In genomic region chr5:73360240-73360639, GRCm38 (mm10) we compare ENCODE assay signal across 9 mouse cellular contexts. TPM values are rescaled to one million over a fixed set of nuclear protein-coding genes. Genes with fewer than 3 reads are reported as not detected.
DNase-seq lines count a peak whose midpoint lies in the region; ATAC-seq and TF ChIP-seq lines count a peak whose summit lies in the region.
"Had no signal": no experiment of that assay in that cellular context is flagged by ENCODE, and none has a peak within 500 bp of the region (broad histone marks: within the 10 kb centered on the region; RNA-seq: fewer than 3 reads in every experiment).

No protein-coding gene starts in this region.

- peak overlapping the region; percentile 10; the same call in 1 of the 2 replicates for H3K4me2 ChIP-seq in forebrain, embryonic 16.5 days (ENCODE audit: low read length)
- H3K4me2 ChIP-seq in liver, embryonic 16.5 days (ENCODE audit: low read depth, low read length): peak overlapping the region; percentile 12

- TF ChIP-seq POLR2A in kidney, adult 2 months (IDR thresholded peaks at IDR 0.05; ENCODE audit: low read depth, low read length): no peak

- 33% methylated on average over 12 of the region's 12 CpGs for whole genome bisulfite sequencing in kidney, adult 2 months
- WGBS in forebrain, embryonic 16.5 days: 37% methylated on average over 12 of the region's 12 CpGs
- WGBS in liver, embryonic 16.5 days (ENCODE audit: insufficient replicate concordance): 36% methylated on average over 12 of the region's 12 CpGs

- no peaks in the 10 kb centered on the region for H3K4me1 ChIP-seq in kidney, adult 2 months (ENCODE audit: control insufficient read depth, insufficient read depth, low read length)
- H3K4me1 ChIP-seq in forebrain, embryonic 16.5 days (replicated peaks; ENCODE audit: control insufficient read depth, insufficient read depth, low read length): no peaks in the 10 kb centered on the region
- H3K4me1 ChIP-seq in liver, embryonic 16.5 days (ENCODE audit: control insufficient read depth, low read depth, low read length): peaks cover 38% of the 10 kb centered on the region

- H3K9me3 ChIP-seq in forebrain, embryonic 16.5 days (ENCODE audit: control insufficient read depth, low read length): no peaks in the 10 kb centered on the region
- H3K9me3 ChIP-seq in liver, embryonic 16.5 days (replicated peaks; ENCODE audit: control insufficient read depth, low read length): no peaks in the 10 kb centered on the region

- H3K36me3 ChIP-seq in kidney, adult 2 months (ENCODE audit: control insufficient read depth, insufficient read depth, low read length): no peaks in the 10 kb centered on the region
- no peaks in the 10 kb centered on the region for H3K36me3 ChIP-seq in forebrain, embryonic 16.5 days (ENCODE audit: control insufficient read depth, insufficient read depth)
- no peaks in the 10 kb centered on the region for H3K36me3 ChIP-seq in liver, embryonic 16.5 days (ENCODE audit: control insufficient read depth, insufficient read depth)

- peak; percentile 30 for DNase-seq in kidney, adult 2 months
- DNase-seq in kidney, adult 9 months: no peak
- DNase-seq in ZHBTc4 (ENCODE audit: low read depth, low spot score): peak; percentile 43
- no peak for DNase-seq in layer of hippocampus, postnatal 10 days (ENCODE audit: low spot score in 2 of 2)
- no peak for DNase-seq in frontal cortex, postnatal 25 days (ENCODE audit: low spot score in 2 of 2)

- H3K9ac ChIP-seq in forebrain, embryonic 16.5 days (replicated peaks; ENCODE audit: low read depth, low read length): no peak overlapping the region
- H3K9ac ChIP-seq in liver, embryonic 16.5 days (ENCODE audit: low read depth, low read length): no peak overlapping the region

- no peak for ATAC-seq in forebrain, embryonic 16.5 days
- no peak for ATAC-seq in liver, embryonic 16.5 days (ENCODE audit: low read depth)

- H3K27me3 ChIP-seq in kidney, adult 2 months (replicated peaks; ENCODE audit: control insufficient read depth, insufficient read depth, low read length): no peaks in the 10 kb centered on the region
- no peaks in the 10 kb centered on the region for H3K27me3 ChIP-seq in forebrain, embryonic 16.5 days (replicated peaks; ENCODE audit: control insufficient read depth, insufficient read depth, low read length)
- H3K27me3 ChIP-seq in liver, embryonic 16.5 days (ENCODE audit: control insufficient read depth, insufficient read depth, low read depth, low read length): peaks cover 2% of the 10 kb centered on the region

- no peak for TF ChIP-seq CTCF in kidney, adult 2 months (conservative IDR thresholded peaks at IDR 0.05; ENCODE audit: insufficient read depth, insufficient read length, low read depth, low read length)

- no peak overlapping the region for H3K4me3 ChIP-seq in kidney, adult 2 months (ENCODE audit: insufficient read depth, low read depth, low read length)
- H3K4me3 ChIP-seq in forebrain, embryonic 16.5 days (replicated peaks; ENCODE audit: low read length): no peak overlapping the region
- no peak overlapping the region for H3K4me3 ChIP-seq in liver, embryonic 16.5 days (ENCODE audit: low read depth, low read length)

- no peak overlapping the region for H3K27ac ChIP-seq in kidney, adult 2 months (ENCODE audit: insufficient read depth, low read depth, low read length)
- H3K27ac ChIP-seq in forebrain, embryonic 16.5 days (ENCODE audit: low read length): no peak overlapping the region
- H3K27ac ChIP-seq in liver, embryonic 16.5 days (ENCODE audit: low read length): no peak overlapping the region

RNA-seq across cellular contexts. Expression of gene Ociad2, which starts 19.4 kb away (rescaled TPM):
- 2.8 and 3.5 TPM in 2 replicates for polyA plus RNA-seq in kidney, adult 2 months (2012; rRNA removed)
- polyA plus RNA-seq in forebrain, embryonic 16.5 days (2015; fragmentation: Nextera tagmentation; extraction: Ambion mirVana): 21.5 and 22.6 TPM in 2 replicates
- 6.2 and 7.4 TPM in 2 replicates for polyA plus RNA-seq in liver, embryonic 16.5 days (2015; fragmentation: Nextera tagmentation; extraction: Ambion mirVana)
- 10 to 100 TPM; 46.2 to 72.2 TPM for total RNA-seq in layer of hippocampus, postnatal 10 days (2021)
- polyA plus RNA-seq: erythroblast, embryonic 14.5 days had no signal

RNA-seq across cellular contexts. Expression of gene Cwh43, which starts 45.6 kb away (rescaled TPM):
- polyA plus RNA-seq in kidney, adult 2 months (2012; rRNA removed): 7.5 and 10.2 TPM in 2 replicates
- 0.17 TPM in 1 of 2 replicates, not detected in the other for polyA plus RNA-seq in forebrain, embryonic 16.5 days (2015; fragmentation: Nextera tagmentation; extraction: Ambion mirVana)
- polyA plus RNA-seq in liver, embryonic 16.5 days (2015; fragmentation: Nextera tagmentation; extraction: Ambion mirVana): not detected in 2 replicates
- total RNA-seq in layer of hippocampus, postnatal 10 days (2021): 1 to 10 TPM; 4.9 to 5.5 TPM
- total RNA-seq: hematopoietic stem cell, adult 5-6 weeks had no signal
- polyA plus RNA-seq: erythroblast, embryonic 14.5 days had no signal

Comparison
In these comparisons a context has a peak if more than half of its experiments do, and no peak if none do; other contexts are left out.
1. DNase-seq: peak in kidney, adult 2 months (single experiment) and ZHBTc4 (single experiment); none in kidney, adult 9 months (single experiment), layer of hippocampus, postnatal 10 days (0 of 2) and frontal cortex, postnatal 25 days (0 of 2).